Mouse (Mus musculus) intestine, embryonic 16.5 days (tissue): ENCODE measurements around the gene Ssr2. TPM values are rescaled to one million over a fixed set of nuclear protein-coding genes. Genes with fewer than 3 reads are reported as not detected.

Experiments used
- ATAC-seq: fragments of 200-750 bp; cut with Nextera tagmentation; 2 replicates; pipeline ENCODE4 v1.8.0; 2017; ENCODE audit warnings: moderate TSS enrichment, moderate library complexity
- H3K27ac ChIP-seq: fragments of 300-500 bp; sonication (generic); 2 replicates; pipeline ENCODE4 v1.5.1; 2014; ENCODE audit warnings: mild to moderate bottlenecking, low read length
- H3K27me3 ChIP-seq: fragments of 300-500 bp; sonication (generic); replicated peaks from 2 replicates; pipeline ENCODE4 v1.6.1; 2014; ENCODE audit warnings: low read length, control low read depth, mixed read lengths; ENCODE audit not compliant: control insufficient read depth, insufficient read depth
- H3K36me3 ChIP-seq: fragments of 300-500 bp; sonication (generic); 2 replicates; pipeline ENCODE4 v1.6.1; 2014; ENCODE audit warnings: low read length, control low read depth; ENCODE audit not compliant: control insufficient read depth, insufficient read depth
- H3K4me1 ChIP-seq: fragments of 300-500 bp; sonication (generic); 2 replicates; pipeline ENCODE4 v1.6.1; 2014; ENCODE audit warnings: low read length, control low read depth, mixed read lengths; ENCODE audit not compliant: control insufficient read depth, insufficient read depth
- H3K4me2 ChIP-seq: fragments of 300-500 bp; sonication (generic); 2 replicates; pipeline ENCODE4 v1.6.1; 2014; ENCODE audit warnings: low read depth, low read length, control low read depth
- H3K4me3 ChIP-seq: fragments of 300-500 bp; sonication (generic); 2 replicates; pipeline ENCODE4 v1.5.1; 2014; ENCODE audit warnings: mild to moderate bottlenecking, low read length
- H3K9ac ChIP-seq: fragments of 300-500 bp; sonication (generic); 2 replicates; pipeline ENCODE4 v1.6.1; 2014; ENCODE audit warnings: low read depth, low read length
- H3K9me3 ChIP-seq: fragments of 300-500 bp; sonication (generic); 2 replicates; pipeline ENCODE4 v1.6.1; 2016; ENCODE audit warnings: low read length, control low read depth; ENCODE audit not compliant: control insufficient read depth
- WGBS: fragments of 180-500 bp; shearing (Covaris S2); extraction: QIAGEN DNeasy Blood & Tissue Kit; methylation state at CpG from one replicate; pipeline ENCODE4 v1.1.7; 2014; 5-methylcytosine and 5-hydroxymethylcytosine counted together
- polyA plus RNA-seq: library from polyadenylated mRNA; unstranded; fragments of >200 nt; fragmentation: Nextera tagmentation; extraction: Ambion mirVana; gene quantifications from 2 replicates; pipeline ENCODE4 v1.2.1, GENCODE M21; 2015

Ssr2 gene
- polyA plus RNA-seq, 1 experiment from 2014 or later = 377 TPM

- WGBS = 73% methylated on average over 8 of the region's 8 CpGs
- peaks cover 21% of the 10 kb centered on the region for H3K4me1 ChIP-seq
- H3K9me3 ChIP-seq = no peaks in the 10 kb centered on the region
- H3K27ac ChIP-seq = no peak overlapping the region
- H3K27me3 ChIP-seq = no peaks in the 10 kb centered on the region
- no peak for ATAC-seq
- H3K36me3 ChIP-seq = no peaks in the 10 kb centered on the region
- H3K4me2 ChIP-seq = no peak overlapping the region
- H3K9ac ChIP-seq = no peak overlapping the region
- H3K4me3 ChIP-seq = no peak overlapping the region
Measured at GRCm38 (mm10) chr3:88618074-88618871, 42.6 kb downstream of the Ssr2 start.

DNA sequence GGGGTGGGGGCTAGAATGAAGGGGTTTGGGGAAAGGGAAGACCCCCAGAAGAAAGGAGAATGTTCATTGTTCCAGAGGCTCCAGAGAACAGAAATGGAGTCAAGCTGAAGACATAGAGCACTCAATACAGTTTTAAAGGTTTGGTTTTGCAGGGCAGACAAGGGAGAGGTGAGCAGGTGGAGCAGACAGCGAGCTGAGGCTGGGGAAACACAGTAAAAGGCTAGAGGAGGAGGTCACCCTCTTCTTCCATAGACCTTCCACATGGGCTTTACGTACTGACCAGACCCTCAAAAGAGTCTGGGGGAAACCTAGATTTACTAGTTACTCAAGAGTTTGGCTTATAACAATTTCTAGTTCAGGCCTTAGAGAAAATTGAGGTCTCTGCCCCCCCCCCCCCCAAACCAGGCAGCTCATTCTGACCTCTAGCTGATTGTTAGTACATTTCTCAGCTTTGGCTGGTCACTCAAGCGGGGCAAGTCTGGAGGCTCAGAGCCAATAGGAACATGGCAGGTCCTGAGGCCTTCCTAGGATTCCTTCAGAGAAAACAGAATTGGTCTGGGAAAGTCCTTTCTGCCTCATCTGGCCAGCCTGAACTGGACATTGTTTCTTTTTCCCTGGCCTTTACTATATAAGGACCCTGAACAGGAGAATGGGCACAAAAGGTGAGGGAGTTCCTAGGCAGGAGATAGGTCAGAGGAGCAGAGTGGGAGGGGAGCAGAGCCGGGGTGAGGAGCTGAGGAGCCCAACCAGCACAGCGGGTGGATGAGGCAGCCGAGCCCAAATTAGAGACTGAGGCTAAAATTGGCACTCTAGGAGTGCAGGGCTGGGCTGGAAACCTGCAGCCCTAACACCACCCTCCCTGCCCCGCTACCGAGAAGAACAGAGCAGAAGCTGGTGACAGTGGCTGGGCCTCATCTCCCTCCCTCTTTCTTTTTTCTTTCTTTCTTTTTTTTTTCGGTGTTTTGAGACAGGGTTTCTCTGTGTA, 43.7 kb downstream of the Ssr2 start:
- H3K4me3 ChIP-seq = no peak overlapping the region
- no peaks in the 10 kb centered on the region for H3K9me3 ChIP-seq
- H3K27ac ChIP-seq = no peak overlapping the region
- no peaks in the 10 kb centered on the region for H3K27me3 ChIP-seq
- H3K4me1 ChIP-seq = peaks cover 32% of the 10 kb centered on the region
- no peak overlapping the region for H3K4me2 ChIP-seq
- 61% methylated on average over 9 of the region's 9 CpGs for WGBS
- no peak for ATAC-seq
- H3K36me3 ChIP-seq = no peaks in the 10 kb centered on the region
- no peak overlapping the region for H3K9ac ChIP-seq

DNA sequence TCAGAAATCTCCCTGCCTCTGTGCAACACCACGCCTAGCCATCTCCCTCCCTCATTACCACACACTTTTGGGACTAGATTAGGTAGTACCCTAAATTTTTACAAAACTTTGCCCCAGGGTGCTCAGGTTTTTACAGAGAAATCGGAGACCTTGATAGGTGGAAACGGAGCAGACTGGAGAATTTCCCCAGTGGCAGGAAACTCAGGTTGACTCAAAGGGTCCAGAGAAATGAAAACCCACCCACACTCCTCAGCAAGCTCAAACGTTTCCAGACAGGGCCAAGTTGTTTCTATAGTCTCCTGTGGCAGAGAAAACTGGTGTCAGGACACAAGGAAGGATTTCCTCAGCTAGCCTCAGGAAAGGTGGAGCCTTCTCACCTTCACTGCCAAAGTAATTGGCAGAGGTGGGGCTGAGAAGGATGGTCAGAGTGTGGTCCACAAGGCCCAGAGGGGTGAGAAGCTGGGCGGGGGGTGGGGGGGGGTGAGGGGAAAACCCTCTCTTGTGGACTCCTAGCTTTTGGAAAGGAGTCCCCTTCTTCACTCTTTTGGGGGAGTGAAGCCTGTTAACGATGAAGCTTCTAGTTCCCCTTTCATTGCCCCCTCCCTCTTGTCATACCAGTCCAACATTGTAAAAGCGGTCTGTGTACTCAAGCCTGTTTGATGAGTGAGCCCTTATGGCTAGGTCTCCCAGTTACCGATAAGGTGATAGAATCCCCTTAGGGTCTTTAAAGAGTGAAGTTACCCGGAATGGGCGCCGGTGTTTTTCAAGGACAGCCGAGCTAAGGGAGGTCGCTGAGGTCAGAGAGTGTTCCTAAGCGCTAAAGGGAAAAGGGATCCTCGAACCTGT, 44.7 kb downstream of the Ssr2 start:
- Histone ChIP-seq H3K27me3 (no peaks in the 10 kb centered on the region), H3K4me3 (peak overlapping the region; percentile 87), H3K36me3 (no peaks in the 10 kb centered on the region), H3K27ac (peak overlapping the region; percentile 89), H3K9ac (peak overlapping the region; percentile 95), H3K4me1 (peaks cover 30% of the 10 kb centered on the region), H3K4me2 (peak overlapping the region; percentile 85), H3K9me3 (no peaks in the 10 kb centered on the region)
- whole genome bisulfite sequencing = 17% methylated on average over 15 of the region's 15 CpGs
- ATAC-seq = no peak

GRCm38 (mm10) chr3:88620992-88621536, 45.4 kb downstream of the Ssr2 start:
- 0% methylated on average over 64 of the region's 64 CpGs for WGBS
- no peaks in the 10 kb centered on the region for H3K36me3 ChIP-seq
- peak overlapping the region; percentile 89 for H3K27ac ChIP-seq
- peak overlapping the region; percentile 95 for H3K9ac ChIP-seq
- H3K4me2 ChIP-seq = peak overlapping the region; percentile 85
- no peaks in the 10 kb centered on the region for H3K9me3 ChIP-seq
- H3K4me3 ChIP-seq = peak overlapping the region; percentile 87
- ATAC-seq = peak; percentile 67
- H3K4me1 ChIP-seq = peaks cover 32% of the 10 kb centered on the region
- no peaks in the 10 kb centered on the region for H3K27me3 ChIP-seq

DNA sequence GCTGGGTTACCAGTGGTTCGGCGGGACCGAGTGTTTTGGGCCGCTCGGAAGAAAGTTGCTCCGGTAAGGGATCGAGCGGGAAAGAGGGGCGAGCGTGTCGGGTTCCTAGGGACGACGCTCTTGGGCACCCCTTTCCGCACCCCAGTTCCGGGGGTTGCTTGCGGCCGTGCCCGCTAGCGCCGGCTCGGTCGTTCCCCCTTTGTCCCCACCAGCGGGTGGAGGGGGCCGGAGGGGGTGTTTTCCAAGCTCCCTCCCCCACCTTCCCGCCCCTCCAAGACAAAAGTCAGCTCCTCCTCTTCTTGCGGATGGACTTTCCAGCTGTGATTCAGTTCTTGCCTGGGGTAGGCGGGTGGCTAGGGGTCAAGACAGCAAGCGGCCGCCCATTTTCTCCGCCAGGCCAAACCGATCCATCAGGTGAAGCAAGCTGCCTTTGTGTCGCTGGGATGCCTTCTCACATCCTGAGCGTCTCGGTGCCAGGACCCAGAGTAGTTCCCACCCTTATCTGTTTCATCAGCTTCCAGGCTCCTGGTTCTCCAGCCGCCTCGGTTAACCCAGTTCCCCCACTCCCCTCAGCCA, 45.9 kb downstream of the Ssr2 start:
- Histone ChIP-seq H3K27ac (peak overlapping the region; percentile 89), H3K27me3 (no peaks in the 10 kb centered on the region), H3K4me3 (peak overlapping the region; percentile 87), H3K4me1 (peaks cover 35% of the 10 kb centered on the region), H3K9ac (peak overlapping the region; percentile 95), H3K4me2 (peak overlapping the region; percentile 85), H3K36me3 (no peaks in the 10 kb centered on the region), H3K9me3 (no peaks in the 10 kb centered on the region)
- ATAC-seq = peak; percentile 19
- under 1% methylated on average over 34 of the region's 36 CpGs for whole genome bisulfite sequencing

DNA sequence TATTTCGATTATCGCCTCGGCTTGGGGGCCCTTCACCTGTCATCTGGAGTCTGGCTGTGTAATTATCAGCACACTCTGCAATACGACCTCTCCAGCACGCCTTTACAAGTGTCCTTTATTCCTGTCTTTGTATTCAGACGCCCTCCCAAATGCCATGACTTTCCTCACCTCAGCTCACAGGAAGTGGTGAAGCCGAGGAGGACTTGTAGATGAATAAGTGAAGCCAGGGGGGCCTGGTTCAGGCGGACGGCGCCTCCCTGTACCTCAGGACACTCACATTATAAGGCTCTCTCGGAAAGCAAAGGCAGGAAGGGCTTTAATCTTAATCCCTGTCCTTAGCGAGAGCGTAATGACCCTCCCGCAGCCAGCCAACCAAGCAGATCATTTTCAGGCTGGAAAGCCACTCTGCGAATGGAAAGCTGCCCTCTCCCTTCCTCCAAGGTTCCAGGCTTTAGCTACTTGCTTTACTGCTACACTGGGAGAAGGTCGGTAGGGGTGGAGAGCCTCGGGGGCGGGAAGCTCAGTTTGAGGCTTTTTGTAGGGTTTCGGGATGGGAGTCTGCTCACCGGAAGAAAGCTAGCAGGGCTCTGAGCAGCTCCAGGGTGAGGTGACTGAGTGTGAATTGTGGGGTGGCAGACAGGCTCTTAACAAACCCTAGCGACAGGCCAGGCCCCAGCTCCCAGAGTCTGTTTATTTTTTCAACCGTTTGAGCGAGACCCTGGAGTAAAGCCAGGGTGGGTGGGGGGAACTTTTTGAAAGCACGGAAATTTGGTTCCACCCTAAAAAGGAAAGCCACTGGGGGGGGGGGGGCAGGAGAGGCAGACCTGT, 46.7 kb downstream of the Ssr2 start:
- Histone ChIP-seq H3K27ac (peak overlapping the region; percentile 89), H3K9ac (peak overlapping the region; percentile 95), H3K4me2 (peak overlapping the region; percentile 85), H3K4me1 (peaks cover 37% of the 10 kb centered on the region), H3K4me3 (peak overlapping the region; percentile 87), H3K9me3 (no peaks in the 10 kb centered on the region), H3K36me3 (no peaks in the 10 kb centered on the region), H3K27me3 (no peaks in the 10 kb centered on the region)
- peak; percentile 23 for ATAC-seq
- WGBS = 0% methylated on average over 24 of the region's 24 CpGs

GRCm38 (mm10) chr3:88622941-88623345, 47.3 kb downstream of the Ssr2 start:
- no peaks in the 10 kb centered on the region for H3K9me3 ChIP-seq
- H3K27ac ChIP-seq = peak overlapping the region; percentile 89
- 0% methylated on average over 5 of the region's 6 CpGs for WGBS
- H3K9ac ChIP-seq = peak overlapping the region; percentile 95
- no peaks in the 10 kb centered on the region for H3K36me3 ChIP-seq
- H3K4me2 ChIP-seq = peak overlapping the region; percentile 85
- peak; percentile 40 for ATAC-seq
- H3K4me3 ChIP-seq = peak overlapping the region; percentile 87
- peaks cover 37% of the 10 kb centered on the region for H3K4me1 ChIP-seq
- H3K27me3 ChIP-seq = no peaks in the 10 kb centered on the region
